Mouse (Mus musculus): ENCODE measurements around the gene Rpl26.

The Rpl26 gene

DNA sequence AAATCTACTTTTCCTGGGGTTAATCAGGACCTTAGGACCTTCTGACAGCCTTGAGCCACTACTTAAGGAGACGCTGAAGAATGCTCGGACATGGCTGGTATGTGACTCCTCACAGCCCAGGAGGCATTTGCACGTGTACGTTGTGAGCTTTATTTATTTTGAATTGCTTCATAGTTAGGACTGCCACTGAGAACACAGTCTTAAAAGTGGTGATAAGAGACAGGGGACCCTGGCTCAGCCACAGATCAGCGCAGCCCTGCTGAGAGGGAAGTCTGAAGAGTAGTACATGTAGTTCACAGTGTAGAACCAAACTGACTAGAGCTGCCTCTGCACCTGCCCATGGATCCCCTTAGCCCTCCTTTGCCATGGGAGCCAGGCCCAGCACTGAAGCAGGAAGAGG is 9.6 kb upstream of the Rpl26 start:
- no peak for DNase-seq

- DNase-seq, result no peak
These were observed 9.1 kb upstream of the Rpl26 start for GRCm38 (mm10) chr11:68892233-68892832.

GRCm38 (mm10) chr11:68893911-68894464 is 7.4 kb upstream of the Rpl26 start:
- DNase-seq, result peak; percentile 91

- DNase-seq, result no peak
These were observed 5.1 kb upstream of the Rpl26 start for GRCm38 (mm10) chr11:68896247-68896646.

GRCm38 (mm10) chr11:68897120-68897519 is 4.3 kb upstream of the Rpl26 start:
- no peak for DNase-seq

GRCm38 (mm10) chr11:68897838-68898237 is 3.5 kb upstream of the Rpl26 start:
- no peak for DNase-seq

DNA sequence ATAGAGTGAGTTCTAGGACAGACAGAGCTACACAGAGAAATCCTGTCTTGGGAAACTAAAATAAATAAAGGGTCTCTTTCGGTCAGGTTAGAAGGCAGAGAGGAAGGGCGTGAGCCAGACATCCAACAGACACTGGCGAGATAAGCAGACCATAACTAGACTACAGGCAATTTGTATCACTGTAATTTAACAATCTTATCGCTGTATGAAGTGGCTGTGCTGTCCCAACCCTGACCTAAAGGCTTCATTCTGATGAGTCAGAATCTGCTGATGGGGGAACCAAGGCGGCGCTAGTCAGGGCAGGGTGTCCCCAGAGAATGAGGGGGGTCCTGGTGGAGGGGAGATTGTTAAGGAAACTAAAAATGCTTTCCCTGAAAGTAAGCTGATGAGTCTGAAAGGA is 2.6 kb upstream of the Rpl26 start:
- no peak for DNase-seq

GRCm38 (mm10) chr11:68899815-68900214 is 1.6 kb upstream of the Rpl26 start:
- DNase-seq, result no peak

- no peak for DNase-seq
These were observed 648 bp upstream of the Rpl26 start for GRCm38 (mm10) chr11:68900519-68901350.

DNA sequence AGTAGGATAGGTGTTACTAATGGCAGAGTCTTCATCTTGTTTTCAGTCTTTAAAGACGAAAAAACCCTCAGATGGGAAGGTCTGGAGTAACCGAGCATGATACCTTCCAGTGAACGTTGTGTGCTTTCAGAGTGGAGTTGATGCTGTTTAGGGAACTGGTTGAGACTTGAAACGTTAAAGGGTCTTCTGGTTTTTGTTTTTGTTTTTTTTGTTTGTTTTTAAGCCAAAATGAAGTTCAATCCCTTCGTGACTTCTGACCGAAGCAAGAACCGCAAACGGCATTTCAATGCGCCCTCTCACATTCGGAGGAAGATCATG is 623 bp downstream of the Rpl26 start:
- DNase-seq, result no peak

GRCm38 (mm10) chr11:68902367-68902766 is 984 bp downstream of the Rpl26 start:
- no peak for DNase-seq

DNA sequence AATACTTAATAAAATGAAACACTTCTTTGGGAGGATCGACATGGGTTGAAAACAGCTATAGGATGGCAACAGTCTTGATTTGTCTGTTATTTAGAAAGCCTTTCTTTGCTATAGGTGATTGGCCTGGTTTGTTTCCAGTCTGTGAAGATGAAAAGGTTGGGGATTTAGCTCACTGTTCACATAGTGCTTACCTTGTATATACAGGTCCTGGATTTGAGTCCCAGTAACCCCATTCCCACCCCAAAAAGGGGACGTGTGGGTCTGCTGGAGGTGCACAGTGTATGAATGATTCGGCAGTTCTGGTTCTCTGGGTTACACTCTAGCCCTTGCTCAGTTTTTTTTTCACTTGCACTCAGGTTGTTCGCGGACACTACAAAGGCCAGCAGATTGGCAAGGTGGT is 1.4 kb downstream of the Rpl26 start:
- peak; percentile 88 for DNase-seq

GRCm38 (mm10) chr11:68903775-68904174 is 2.4 kb downstream of the Rpl26 start:
- no peak for DNase-seq

DNA sequence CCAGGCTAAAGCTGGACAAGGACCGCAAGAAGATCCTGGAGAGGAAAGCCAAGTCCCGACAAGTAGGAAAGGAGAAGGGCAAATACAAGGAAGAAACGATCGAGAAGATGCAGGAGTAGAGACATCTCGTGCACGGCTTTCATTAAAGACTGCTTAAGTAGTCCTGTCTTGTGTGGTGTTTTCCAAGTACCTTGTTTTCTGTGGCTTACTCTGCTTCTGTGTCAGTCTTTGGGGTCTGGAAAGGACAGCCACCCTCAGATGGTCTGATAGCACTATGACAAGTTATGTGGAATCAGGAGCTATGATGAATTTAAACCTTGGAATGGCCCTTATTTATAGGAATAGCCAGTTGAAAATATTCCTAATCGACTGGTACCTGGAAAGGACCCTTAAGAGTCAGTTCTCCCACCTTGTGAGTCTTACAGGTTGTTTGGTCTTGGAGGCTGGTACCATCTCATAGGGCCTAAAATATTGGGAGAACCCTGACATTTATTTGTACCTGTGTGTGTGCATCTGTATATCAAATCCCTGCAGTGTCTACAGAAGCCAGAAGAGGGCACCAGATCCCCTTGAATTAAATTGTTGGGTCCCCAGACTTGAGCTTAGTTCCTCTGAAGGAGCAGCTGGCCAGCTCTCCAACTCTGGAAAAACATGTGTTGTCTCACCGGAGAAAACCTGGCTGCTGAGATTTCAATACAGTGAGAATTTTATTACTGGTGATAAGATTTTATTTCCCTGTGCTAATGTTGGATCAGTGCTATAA is 3.2 kb downstream of the Rpl26 start:
- peak; percentile 96 for DNase-seq

DNA sequence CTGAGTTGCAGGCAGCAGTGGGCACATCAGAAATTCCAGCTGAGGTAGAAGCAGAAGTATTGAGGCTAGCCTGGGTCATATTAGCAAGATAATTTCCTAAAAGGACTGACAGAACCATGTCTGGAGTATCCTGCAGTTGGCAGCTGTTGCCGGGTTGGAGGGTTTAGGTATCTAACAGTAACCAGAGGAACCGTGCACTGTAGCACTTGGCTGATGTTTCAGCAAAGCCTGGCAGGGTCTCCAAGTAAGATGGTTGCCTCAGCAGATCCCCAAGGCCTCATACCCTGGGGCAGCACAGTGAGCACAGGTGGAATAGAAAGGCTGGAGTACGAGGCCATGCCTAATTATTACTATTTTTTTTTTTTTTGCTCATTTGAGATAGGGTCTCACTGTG is 3.8 kb downstream of the Rpl26 start:
- DNase-seq, result no peak

DNA sequence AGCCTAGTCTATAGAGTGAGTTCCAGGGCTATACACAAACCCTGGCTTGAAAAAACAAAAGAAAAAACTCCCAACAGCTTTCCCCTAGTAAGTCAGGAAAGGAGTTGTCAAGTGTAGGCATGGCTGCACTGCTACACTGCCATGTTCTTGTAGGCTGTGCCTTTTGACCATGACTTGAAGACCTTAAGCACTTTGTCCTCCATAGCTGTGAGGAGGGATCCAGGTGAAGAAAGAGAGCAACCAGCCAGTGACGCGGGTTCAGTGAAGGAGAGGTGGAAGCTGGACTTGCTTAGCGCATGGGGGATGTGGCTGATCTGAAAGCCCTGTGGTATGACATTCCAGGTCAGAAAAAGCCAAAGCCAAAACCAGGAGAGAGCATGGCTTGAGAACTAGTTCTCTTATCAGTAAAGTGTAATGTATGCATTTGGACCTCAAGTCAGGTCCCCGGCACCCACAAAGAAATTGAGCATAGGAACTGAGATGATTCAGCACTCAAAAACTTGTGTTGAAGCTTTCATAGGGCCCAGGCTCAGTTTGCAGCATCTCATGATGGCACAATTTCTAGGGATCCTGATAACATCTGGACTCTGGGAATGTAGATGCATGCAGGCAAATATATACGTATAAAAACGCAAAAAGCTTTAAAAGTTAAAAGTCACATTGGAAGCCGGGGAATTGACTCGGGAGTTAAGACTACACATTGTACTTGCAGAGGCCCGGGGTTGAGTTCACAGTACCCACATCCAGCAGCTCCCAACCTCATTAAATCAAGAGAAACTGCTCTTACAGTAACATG is 4.5 kb downstream of the Rpl26 start:
- DNase-seq, result no peak

- no peak for DNase-seq
These were observed 5.0 kb downstream of the Rpl26 start for GRCm38 (mm10) chr11:68906461-68906790.

GRCm38 (mm10) chr11:68907251-68907650 is 5.9 kb downstream of the Rpl26 start:
- DNase-seq, result peak; percentile 95

DNA sequence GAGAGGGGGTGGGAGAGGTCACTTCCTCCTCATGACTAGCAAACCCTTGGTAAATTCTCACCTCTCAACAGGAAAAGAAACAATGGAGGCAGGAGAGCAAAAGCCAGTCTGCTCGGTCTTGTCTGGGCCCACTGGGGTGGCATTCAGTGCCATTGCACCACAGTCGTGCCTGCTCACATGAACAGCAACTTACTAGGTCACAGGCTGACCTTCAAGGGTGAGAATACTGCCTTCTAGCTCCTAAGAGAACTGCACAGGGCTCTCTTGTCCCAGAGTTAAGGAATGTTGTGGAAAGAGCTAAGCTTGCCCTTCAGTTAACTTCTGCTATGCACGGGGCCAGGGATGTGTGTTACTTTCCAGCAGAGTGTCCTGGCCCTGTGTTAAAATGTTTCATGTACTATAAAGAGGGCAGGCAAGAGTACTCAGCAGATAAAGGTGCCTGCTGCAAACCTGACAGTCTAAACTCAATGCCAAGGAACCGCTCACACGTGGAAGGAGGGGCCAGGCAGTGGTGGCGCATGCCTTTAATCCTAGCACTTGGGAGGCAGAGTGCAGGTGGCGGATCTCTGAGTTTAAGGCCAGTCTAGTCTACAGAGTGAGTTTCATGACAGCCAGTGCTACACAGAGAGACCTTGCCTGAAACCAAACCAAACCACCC is 7.6 kb downstream of the Rpl26 start:
- DNase-seq, result no peak

- DNase-seq, result peak; percentile 94
These were observed 10.3 kb downstream of the Rpl26 start for GRCm38 (mm10) chr11:68911531-68912177.

- DNase-seq, result no peak
These were observed 13.2 kb downstream of the Rpl26 start for GRCm38 (mm10) chr11:68914566-68914965.

DNA sequence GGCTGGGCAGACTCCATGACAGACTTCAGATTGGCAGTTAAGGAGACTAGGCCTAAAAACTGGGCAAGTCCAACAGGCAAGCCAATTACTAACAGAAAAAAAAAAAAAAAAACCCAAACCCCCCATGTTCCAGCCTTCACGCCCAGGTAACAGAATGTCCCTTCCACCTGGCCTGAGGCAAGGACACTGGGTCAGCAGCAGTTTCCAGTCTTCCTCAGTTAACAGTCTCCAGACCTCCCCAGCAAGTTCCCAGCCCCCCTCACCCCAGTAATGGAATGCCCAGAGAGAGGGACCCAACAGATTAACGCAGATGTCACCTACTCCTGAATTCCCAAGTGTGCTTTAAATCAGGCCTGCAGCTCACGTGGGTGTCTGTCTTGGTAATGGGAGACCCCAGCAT is 21.8 kb downstream of the Rpl26 start:
- no peak for DNase-seq

Measured in heart, adult 11 months (tissue).